Comparison of ENCODE assay signal across 1 mouse cellular context in the genomic region with DNA sequence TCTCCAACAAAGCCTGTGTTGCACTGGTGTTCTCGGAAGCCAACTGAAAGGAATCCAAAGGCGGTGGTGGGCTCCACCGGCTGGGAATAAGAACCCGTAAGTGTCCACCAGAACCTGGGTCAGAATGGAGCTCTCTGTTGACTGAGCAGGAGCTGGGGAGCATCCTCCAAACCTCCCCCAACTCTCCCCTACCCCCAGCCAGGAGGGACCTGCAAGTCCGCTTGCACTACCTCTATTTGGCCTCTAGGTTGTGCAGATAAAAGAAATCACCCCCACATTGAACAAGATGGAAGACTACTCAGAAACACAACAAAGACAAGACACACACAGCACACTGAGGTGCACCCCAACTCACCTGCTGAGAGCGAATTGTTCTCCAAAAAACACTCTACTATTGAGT.
TF ChIP-seq lines count a peak whose summit lies in the region.

No protein-coding gene starts in this region.

TF ChIP-seq in CH12.LX, 34 proteins besides CTCF, POLR2A, EP300 and RAD21:
- TF ChIP-seq ETS1 (conservative IDR thresholded peaks at IDR 0.05; ENCODE audit: low read depth, low read length) (no peak), NELFE (IDR thresholded peaks at IDR 0.05; ENCODE audit: low read depth, low read length) (no peak), TCF12 (IDR thresholded peaks at IDR 0.05; ENCODE audit: low read depth, low read length) (no peak), MAZ (IDR thresholded peaks at IDR 0.05; ENCODE audit: low read depth, low read length) (no peak), MEF2A (IDR thresholded peaks at IDR 0.05; ENCODE audit: borderline replicate concordance, low read depth, low read length) (no peak), MXI1 (IDR thresholded peaks at IDR 0.05; ENCODE audit: low read depth, low read length) (no peak), ZC3H11A (IDR thresholded peaks at IDR 0.05; ENCODE audit: low read depth, low read length) (no peak), IRF4 (IDR thresholded peaks at IDR 0.05; ENCODE audit: low read depth, low read length) (no peak), ELF1 (IDR thresholded peaks at IDR 0.05; ENCODE audit: low read depth, low read length) (no peak)
